Mouse (Mus musculus) liver, embryonic 13.5 days (tissue): ENCODE measurements at regions not wholly inside any gene's neighbourhood (a gene's known extent, or its start where the extent isn't known, plus 50 kb on each side); places are given as distances from the start of the nearest gene placed in this dataset.

Experiments
- ATAC-seq: fragments of 200-750 bp; cut with Nextera tagmentation; 2 replicates; pipeline ENCODE4 v1.8.0; 2017; ENCODE audit warnings: low read depth, mild to moderate bottlenecking, moderate number of reproducible peaks, moderate library complexity
- DNase-seq: peaks from one replicate; pipeline ENCODE4 v3.0.0; 2022
- H3K27ac ChIP-seq: fragments of 300-500 bp; sonication (generic); 2 replicates; pipeline ENCODE4 v1.5.1; 2015; ENCODE audit warnings: moderate library complexity, mild to moderate bottlenecking, inconsistent platforms
- H3K27me3 ChIP-seq: fragments of 300-500 bp; sonication (generic); 2 replicates; pipeline ENCODE4 v1.6.1; 2015; ENCODE audit warnings: mild to moderate bottlenecking, inconsistent platforms
- H3K36me3 ChIP-seq: fragments of 300-500 bp; sonication (generic); 2 replicates; pipeline ENCODE4 v1.6.1; 2015; ENCODE audit warnings: mild to moderate bottlenecking, inconsistent platforms
- H3K4me1 ChIP-seq: fragments of 300-500 bp; sonication (generic); replicated peaks from 2 replicates; pipeline ENCODE4 v1.6.1; 2015; ENCODE audit warnings: inconsistent platforms
- H3K4me2 ChIP-seq: fragments of 300-500 bp; sonication (generic); 2 replicates; pipeline ENCODE4 v1.6.1; 2015; ENCODE audit warnings: inconsistent platforms, mild to moderate bottlenecking, moderate library complexity
- H3K4me3 ChIP-seq: fragments of 300-500 bp; sonication (generic); replicated peaks from 2 replicates; pipeline ENCODE4 v1.5.1; 2015; ENCODE audit warnings: mild to moderate bottlenecking, inconsistent platforms
- H3K9ac ChIP-seq: fragments of 300-500 bp; sonication (generic); 2 replicates; pipeline ENCODE4 v1.6.1; 2015; ENCODE audit warnings: mild to moderate bottlenecking, inconsistent platforms
- H3K9me3 ChIP-seq: fragments of 300-500 bp; sonication (generic); replicated peaks from 2 replicates; pipeline ENCODE4 v1.6.1; 2016; ENCODE audit warnings: inconsistent platforms
- WGBS: fragments of 180-500 bp; shearing (Covaris S2); methylation state at CpG from one replicate; pipeline ENCODE4 v1.1.7; 2015; ENCODE audit not compliant: insufficient replicate concordance; 5-methylcytosine and 5-hydroxymethylcytosine counted together

DNA sequence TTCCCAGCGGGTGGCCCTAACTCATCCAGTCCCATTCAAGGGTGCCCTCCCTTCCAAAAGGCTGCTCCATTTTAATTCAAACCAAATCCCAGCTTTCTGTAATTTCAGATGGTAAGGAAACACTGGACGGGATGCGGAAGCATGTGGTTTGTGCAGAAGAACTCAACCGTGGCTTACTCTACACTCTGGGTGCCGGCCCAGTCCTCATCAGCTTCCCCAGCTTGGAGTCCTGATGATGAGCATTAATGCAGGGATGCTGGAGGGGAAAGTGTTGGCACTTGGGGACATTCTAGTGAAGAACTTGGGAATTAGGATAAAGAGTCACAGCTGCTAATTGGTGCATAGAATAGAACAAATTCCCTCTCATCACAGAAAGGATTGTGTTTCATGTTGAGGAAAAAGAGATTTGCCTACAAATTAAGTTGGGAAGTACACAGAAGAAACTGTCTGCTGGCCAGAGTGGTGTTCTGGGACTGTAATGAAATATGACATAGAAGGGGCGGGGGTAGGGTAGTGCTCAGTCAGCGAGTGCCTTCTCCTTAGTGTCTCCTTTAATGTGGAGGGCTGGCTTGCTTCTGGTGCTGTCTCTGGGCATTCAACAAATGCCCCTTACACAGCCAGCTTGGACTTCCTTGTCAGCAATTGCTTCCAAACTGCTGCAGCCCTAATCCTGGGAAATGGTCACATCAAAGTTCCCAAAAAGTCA is 285.0 kb upstream of the Bmper start:
- Histone ChIP-seq H3K4me3 (no peak overlapping the region), H3K27ac (no peak overlapping the region), H3K4me2 (no peak overlapping the region), H3K9me3 (no peaks in the 10 kb centered on the region), H3K36me3 (no peaks in the 10 kb centered on the region), H3K27me3 (no peaks in the 10 kb centered on the region), H3K4me1 (no peaks in the 10 kb centered on the region), H3K9ac (no peak overlapping the region)
- 69% methylated on average over 7 of the region's 7 CpGs for WGBS
- ATAC-seq (no peak), DNase-seq (no peak)

DNA sequence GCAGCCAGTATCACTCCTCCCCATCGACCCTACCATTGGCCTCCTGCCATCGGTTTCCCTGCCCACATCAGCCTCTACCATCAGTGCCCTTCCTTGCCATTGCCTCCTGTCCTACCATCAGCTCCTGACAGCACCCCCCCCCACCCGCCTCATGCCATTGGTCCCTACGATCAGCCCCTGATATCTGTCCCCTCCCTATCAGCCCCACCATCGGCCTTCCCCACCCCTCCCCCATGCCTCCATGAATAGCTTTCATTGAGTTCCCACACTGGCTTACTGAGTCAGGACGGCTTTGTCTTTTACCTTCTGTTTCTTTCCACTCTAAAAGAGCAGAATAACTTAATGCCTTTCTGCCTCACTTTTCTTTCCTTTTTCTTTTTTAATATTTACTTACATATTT is 277.9 kb upstream of the Bmper start:
- 61% methylated on average over 6 of the region's 6 CpGs for WGBS
- DNase-seq (no peak), ATAC-seq (no peak)
- no peaks in the 10 kb centered on the region for H3K27me3 ChIP-seq
- no peak overlapping the region for H3K4me3 ChIP-seq
- no peak overlapping the region for H3K4me2 ChIP-seq
- H3K9ac ChIP-seq = no peak overlapping the region
- H3K4me1 ChIP-seq = no peaks in the 10 kb centered on the region
- H3K27ac ChIP-seq = no peak overlapping the region
- H3K36me3 ChIP-seq = no peaks in the 10 kb centered on the region
- H3K9me3 ChIP-seq = no peaks in the 10 kb centered on the region

DNA sequence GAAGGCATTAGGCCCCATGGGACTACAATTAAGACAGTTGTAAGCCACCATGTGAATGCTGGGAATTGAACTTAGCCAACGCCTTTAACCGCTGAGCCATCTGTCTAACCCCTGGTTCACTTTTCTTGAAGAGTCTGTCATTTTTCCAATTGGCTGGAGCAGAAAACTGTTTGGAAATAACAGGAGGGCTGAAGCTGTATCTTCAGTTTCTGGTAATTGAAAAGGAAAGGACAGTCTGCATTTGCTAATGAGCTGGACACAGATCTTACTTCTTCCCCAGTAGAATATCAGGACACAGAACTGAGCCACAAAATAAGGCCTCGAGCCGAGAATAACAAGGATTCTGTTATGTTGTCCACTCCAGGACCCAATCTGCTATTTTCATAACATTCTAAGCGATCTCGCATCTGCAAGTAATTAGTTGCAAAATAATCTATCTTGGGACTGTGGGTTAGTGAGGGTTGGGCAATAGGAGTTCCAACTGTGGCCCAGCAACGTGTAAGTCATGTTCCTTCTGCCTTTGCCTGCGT is 277.4 kb upstream of the Bmper start:
- no peak overlapping the region for H3K27ac ChIP-seq
- no peaks in the 10 kb centered on the region for H3K27me3 ChIP-seq
- H3K4me1 ChIP-seq = no peaks in the 10 kb centered on the region
- no peak for DNase-seq
- H3K4me3 ChIP-seq = no peak overlapping the region
- no peaks in the 10 kb centered on the region for H3K36me3 ChIP-seq
- ATAC-seq = no peak
- WGBS = 64% methylated on average over 8 of the region's 8 CpGs
- no peak overlapping the region for H3K9ac ChIP-seq
- no peak overlapping the region for H3K4me2 ChIP-seq
- H3K9me3 ChIP-seq = no peaks in the 10 kb centered on the region

DNA sequence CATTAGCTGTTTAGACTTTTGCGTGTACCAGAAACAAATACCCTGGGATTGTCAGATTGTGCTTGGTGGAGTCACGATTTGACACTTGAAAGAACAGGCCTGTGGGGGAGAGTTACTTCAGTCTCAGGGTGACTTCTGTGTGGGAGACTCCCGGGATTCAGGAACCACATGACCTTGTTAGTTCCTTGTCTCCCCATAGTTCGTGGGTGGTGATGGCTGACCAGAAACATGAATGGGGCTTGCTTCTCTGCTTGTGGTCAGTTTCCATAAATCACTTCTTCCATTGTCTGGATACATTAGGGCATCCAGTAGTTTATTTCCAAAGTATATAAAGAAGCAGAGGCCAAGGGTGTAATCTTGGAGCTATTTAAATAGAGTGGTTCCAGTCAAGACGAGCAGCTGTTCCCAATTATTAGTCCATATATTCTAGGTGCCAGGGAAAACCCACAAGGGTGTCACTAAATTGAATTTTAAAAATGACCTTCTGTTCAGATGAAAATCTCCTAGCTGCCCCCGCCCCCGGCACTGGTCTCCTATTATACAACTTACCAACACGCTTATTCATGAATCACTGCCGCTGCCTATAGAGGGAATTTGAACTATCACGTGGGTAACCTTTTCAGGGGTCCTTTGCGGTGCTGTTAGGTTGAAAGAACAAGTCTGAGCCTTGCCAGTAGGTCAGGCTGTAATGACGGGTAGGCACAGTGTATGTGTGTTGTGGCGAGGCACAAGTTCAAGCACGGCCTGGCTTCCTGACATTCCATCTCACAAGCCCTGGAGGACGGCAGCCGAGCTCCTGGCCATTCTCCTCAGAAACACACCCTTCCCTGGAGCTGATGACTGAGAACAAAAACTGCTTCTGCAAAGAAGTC is 270.1 kb upstream of the Bmper start:
- ATAC-seq = no peak
- H3K27me3 ChIP-seq = no peaks in the 10 kb centered on the region

DNA sequence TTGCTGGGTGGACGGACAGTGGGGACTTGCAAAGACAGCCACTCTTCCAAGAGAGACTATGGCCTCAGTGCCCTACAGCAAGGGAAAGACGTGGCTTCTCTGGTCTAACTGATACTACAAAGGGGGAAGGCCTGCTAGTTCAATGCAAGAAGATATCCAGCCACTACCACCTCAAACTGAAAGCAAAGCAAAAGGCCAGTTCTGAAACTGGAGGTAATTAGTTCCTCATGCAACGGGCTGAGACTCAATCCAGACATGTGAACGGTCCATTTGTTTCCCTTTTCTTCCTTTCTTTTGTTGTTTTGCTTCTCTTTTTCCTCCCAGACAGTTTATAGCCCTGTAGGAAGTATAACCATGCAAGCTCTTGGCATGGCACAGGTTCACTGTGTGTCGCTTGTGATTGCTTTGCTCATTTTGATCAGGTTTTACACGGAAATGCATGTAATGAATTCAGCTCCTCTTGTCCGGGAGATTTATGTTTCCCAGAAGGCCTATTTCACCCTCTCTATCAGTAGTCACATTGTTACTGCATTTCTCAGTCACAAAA is 260.5 kb upstream of the Bmper start:
- DNase-seq (no peak), ATAC-seq (no peak)
- Histone ChIP-seq H3K9me3 (no peaks in the 10 kb centered on the region), H3K4me1 (no peaks in the 10 kb centered on the region), H3K9ac (no peak overlapping the region), H3K36me3 (no peaks in the 10 kb centered on the region), H3K4me2 (no peak overlapping the region), H3K27ac (no peak overlapping the region), H3K27me3 (no peaks in the 10 kb centered on the region), H3K4me3 (no peak overlapping the region)
- WGBS = 35% methylated on average over 7 of the region's 7 CpGs

More for the DNA sequence above, 270.1 kb upstream of the Bmper start:
- no peak overlapping the region for H3K4me3 ChIP-seq
- no peak overlapping the region for H3K9ac ChIP-seq
- DNase-seq = no peak
- no peaks in the 10 kb centered on the region for H3K9me3 ChIP-seq
- H3K27ac ChIP-seq = no peak overlapping the region
- no peak overlapping the region for H3K4me2 ChIP-seq
- H3K36me3 ChIP-seq = no peaks in the 10 kb centered on the region
- H3K4me1 ChIP-seq = no peaks in the 10 kb centered on the region
- WGBS = 69% methylated on average over 16 of the region's 16 CpGs

DNA sequence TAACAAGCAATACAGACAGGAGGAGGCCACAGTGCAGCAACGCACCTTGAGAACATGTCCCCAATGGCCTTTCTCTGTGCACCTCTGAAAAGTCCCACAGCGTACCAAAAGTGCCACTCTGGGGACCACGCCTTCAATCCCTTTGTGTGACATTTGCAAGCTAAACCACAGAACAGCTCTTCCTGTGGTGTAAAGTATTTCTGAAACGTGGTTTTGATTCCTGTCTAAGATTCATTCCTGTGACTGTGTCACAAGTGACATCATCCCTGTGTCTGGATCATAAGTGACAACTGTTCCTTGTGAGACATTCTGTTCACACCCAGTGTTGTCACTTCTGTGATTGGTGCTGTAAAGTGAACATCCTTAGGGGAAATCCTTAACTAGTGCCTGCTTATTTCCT is 251.6 kb upstream of the Bmper start:
- ATAC-seq (no peak), DNase-seq (no peak)
- no peak overlapping the region for H3K4me3 ChIP-seq
- H3K27me3 ChIP-seq = no peaks in the 10 kb centered on the region
- 51% methylated on average over 4 of the region's 4 CpGs for WGBS
- H3K27ac ChIP-seq = no peak overlapping the region
- no peak overlapping the region for H3K4me2 ChIP-seq
- no peak overlapping the region for H3K9ac ChIP-seq
- no peaks in the 10 kb centered on the region for H3K36me3 ChIP-seq
- H3K9me3 ChIP-seq = no peaks in the 10 kb centered on the region
- no peaks in the 10 kb centered on the region for H3K4me1 ChIP-seq

DNA sequence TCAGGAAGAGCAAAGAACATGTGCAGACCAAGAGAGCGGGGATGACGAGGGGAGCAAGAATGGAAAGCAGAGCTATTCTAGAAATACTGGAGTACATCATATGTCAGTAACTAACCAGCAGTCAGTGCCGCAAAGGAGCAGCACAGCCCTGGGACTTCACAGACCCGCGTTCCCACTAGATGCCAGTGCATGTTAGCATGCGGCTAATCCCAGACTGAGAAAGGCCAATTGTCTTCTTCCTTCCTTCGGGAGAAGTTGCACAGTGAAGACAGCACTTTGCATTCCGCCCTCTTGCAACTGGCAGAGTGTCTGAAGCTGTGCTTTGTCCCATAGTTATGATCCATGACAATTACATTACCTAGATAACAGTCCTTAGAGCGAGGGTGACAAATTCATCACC is 246.1 kb upstream of the Bmper start:
- no peaks in the 10 kb centered on the region for H3K36me3 ChIP-seq
- H3K27me3 ChIP-seq = no peaks in the 10 kb centered on the region
- H3K27ac ChIP-seq = no peak overlapping the region
- no peaks in the 10 kb centered on the region for H3K4me1 ChIP-seq
- ATAC-seq = no peak
- H3K4me2 ChIP-seq = no peak overlapping the region
- no peak overlapping the region for H3K4me3 ChIP-seq
- DNase-seq = no peak
- no peaks in the 10 kb centered on the region for H3K9me3 ChIP-seq
- WGBS = 67% methylated on average over 9 of the region's 9 CpGs
- no peak overlapping the region for H3K9ac ChIP-seq

DNA sequence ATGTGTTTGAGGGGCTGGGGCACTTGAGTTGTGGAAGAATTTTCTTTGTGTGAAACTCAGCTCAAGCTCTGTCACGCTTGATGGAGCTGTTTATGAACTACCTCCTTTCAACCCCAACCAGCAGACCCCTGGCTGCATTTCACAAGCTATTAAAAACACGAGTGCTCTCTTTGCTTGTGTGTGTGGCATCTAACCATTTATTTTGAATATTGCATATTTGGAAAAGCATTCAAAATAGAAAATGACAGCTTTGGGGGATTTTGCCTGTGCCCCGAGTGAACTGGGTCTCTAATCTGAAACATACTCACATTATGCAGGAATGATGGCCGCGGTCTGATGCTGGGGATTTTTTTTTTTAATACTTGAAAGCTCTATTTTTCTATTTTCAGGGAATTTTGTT is 243.2 kb upstream of the Bmper start:
- no peak overlapping the region for H3K9ac ChIP-seq
- DNase-seq (no peak), ATAC-seq (no peak)
- no peak overlapping the region for H3K4me3 ChIP-seq
- no peaks in the 10 kb centered on the region for H3K27me3 ChIP-seq
- no peaks in the 10 kb centered on the region for H3K9me3 ChIP-seq
- H3K4me2 ChIP-seq = no peak overlapping the region
- no peaks in the 10 kb centered on the region for H3K4me1 ChIP-seq
- WGBS = 64% methylated on average over 5 of the region's 5 CpGs
- no peaks in the 10 kb centered on the region for H3K36me3 ChIP-seq
- no peak overlapping the region for H3K27ac ChIP-seq

DNA sequence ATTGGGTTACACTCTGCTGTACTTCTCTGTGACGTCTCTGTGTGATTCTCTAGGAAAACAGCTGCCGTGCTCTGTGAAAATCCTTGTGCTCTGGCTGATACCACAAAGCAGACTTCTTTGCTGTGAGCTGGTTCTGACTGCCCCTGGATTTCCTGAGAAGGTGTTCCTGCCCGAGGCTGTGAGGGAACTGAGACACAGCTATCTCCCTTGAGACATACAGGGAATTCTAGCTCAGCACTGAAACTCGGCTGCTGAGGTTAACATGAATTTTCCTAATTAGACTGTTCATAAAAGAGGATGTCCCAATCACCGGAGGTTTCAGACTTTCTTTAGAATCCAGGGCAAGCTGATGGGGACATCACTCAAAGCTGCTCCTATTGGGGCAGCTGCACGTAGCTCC is 233.4 kb upstream of the Bmper start:
- Histone ChIP-seq H3K36me3 (no peaks in the 10 kb centered on the region), H3K4me3 (no peak overlapping the region), H3K4me2 (no peak overlapping the region), H3K9me3 (no peaks in the 10 kb centered on the region), H3K27ac (no peak overlapping the region), H3K4me1 (no peaks in the 10 kb centered on the region), H3K9ac (no peak overlapping the region), H3K27me3 (no peaks in the 10 kb centered on the region)
- DNase-seq = no peak
- no peak for ATAC-seq
- WGBS = 65% methylated on average over 6 of the region's 6 CpGs

DNA sequence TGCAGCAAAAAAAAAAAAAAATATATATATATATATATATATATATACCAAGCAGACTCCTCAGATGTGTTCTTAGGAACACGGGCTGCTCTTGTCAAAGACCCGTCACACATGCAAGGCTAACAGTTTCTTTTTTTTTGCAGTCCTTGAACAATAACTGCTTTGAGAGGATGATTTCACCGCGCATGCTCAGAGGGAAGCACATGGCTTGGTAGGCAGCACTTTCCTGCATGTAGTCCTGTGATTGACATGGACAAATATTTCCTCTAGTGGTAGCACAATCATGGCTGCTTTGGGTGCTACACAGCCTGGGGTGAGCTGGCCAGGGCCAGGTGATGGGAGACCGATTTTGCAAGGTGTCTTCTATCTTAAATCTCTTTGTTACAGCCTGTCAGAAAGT is 229.3 kb upstream of the Bmper start:
- Histone ChIP-seq H3K4me2 (no peak overlapping the region), H3K9me3 (no peaks in the 10 kb centered on the region), H3K27me3 (no peaks in the 10 kb centered on the region), H3K9ac (no peak overlapping the region), H3K36me3 (no peaks in the 10 kb centered on the region), H3K4me1 (no peaks in the 10 kb centered on the region), H3K4me3 (no peak overlapping the region), H3K27ac (no peak overlapping the region)
- WGBS = 76% methylated on average over 5 of the region's 5 CpGs
- ATAC-seq (no peak), DNase-seq (no peak)

DNA sequence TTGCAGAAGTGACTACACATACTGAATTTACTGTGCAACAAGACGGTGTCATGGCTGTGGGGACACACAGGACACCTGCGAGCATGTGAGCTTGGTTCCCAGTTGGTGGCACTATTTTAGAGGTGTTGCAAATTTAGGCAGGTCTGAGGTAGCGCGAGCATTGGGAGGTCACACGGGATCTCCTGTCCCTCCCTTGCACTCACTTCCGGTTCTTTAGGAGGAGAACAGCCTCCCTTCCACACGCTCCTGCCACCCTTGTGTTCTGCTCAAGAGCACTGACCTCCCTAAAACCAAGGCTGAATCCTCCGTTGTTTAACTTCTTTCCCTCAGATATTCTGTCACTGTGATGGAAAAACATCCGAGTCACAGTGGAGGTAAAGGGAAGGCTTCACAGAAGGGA is 227.3 kb upstream of the Bmper start:
- no peak overlapping the region for H3K4me3 ChIP-seq
- no peaks in the 10 kb centered on the region for H3K36me3 ChIP-seq
- no peak for DNase-seq
- ATAC-seq = no peak
- H3K4me1 ChIP-seq = no peaks in the 10 kb centered on the region
- no peak overlapping the region for H3K27ac ChIP-seq
- H3K9me3 ChIP-seq = no peaks in the 10 kb centered on the region
- no peaks in the 10 kb centered on the region for H3K27me3 ChIP-seq
- no peak overlapping the region for H3K4me2 ChIP-seq
- H3K9ac ChIP-seq = no peak overlapping the region
- 56% methylated on average over 9 of the region's 9 CpGs for WGBS
